Mouse (Mus musculus) CH12.LX (cell line): ENCODE measurements around the gene Btf3l4.

Experiments
- CTCF ChIP-seq, 2 experiments: IDR thresholded peaks in 1 of 2; conservative IDR thresholded peaks in 1 of 2; 2 replicates each; pipeline ENCODE4 v1.5.1; 2011 to 2012; ENCODE audit warnings: low read depth in 2 of 2, low read length in 2 of 2, improper control_type of control experiment in 1 of 2, inconsistent platforms in 1 of 2, mild to moderate bottlenecking in 1 of 2, moderate library complexity in 1 of 2
- HCFC1 ChIP-seq: IDR thresholded peaks from 2 replicates; pipeline ENCODE4 v1.6.1; 2012; ENCODE audit warnings: low read depth, mild to moderate bottlenecking, inconsistent platforms, low read length, improper control_type of control experiment
- IRF4 ChIP-seq: IDR thresholded peaks from 2 replicates; pipeline ENCODE4 v1.6.1; 2014; ENCODE audit warnings: low read depth, mild to moderate bottlenecking, inconsistent platforms, low read length, improper control_type of control experiment
- KAT2A ChIP-seq: IDR thresholded peaks from 2 replicates; pipeline ENCODE4 v1.6.1; 2012; ENCODE audit warnings: low read length, improper control_type of control experiment, inconsistent platforms; ENCODE audit not compliant: insufficient replicate concordance
- NELFE ChIP-seq: IDR thresholded peaks from 2 replicates; pipeline ENCODE4 v1.6.1; 2011; ENCODE audit warnings: low read depth, low read length, improper control_type of control experiment
- NRF1 ChIP-seq: IDR thresholded peaks from 2 replicates; pipeline ENCODE4 v1.6.1; 2014; ENCODE audit warnings: low read depth, mild to moderate bottlenecking, inconsistent platforms, low read length, improper control_type of control experiment, moderate library complexity
- POLR2A ChIP-seq: IDR thresholded peaks from 2 replicates; pipeline ENCODE4 v1.6.1; 2011; ENCODE audit warnings: low read depth, mild to moderate bottlenecking, improper control_type of control experiment, low read length
- RAD21 ChIP-seq: IDR thresholded peaks from 2 replicates; pipeline ENCODE4 v1.6.1; 2011; ENCODE audit warnings: low read depth, mild to moderate bottlenecking, low read length, improper control_type of control experiment, moderate library complexity
- SMC3 ChIP-seq: IDR thresholded peaks from 2 replicates; pipeline ENCODE4 v1.6.1; 2011; ENCODE audit warnings: low read depth, low read length, improper control_type of control experiment
- TCF12 ChIP-seq: IDR thresholded peaks from 2 replicates; pipeline ENCODE4 v1.6.1; 2014; ENCODE audit warnings: low read depth, mild to moderate bottlenecking, inconsistent platforms, low read length, improper control_type of control experiment
- USF1 ChIP-seq: IDR thresholded peaks from 2 replicates; pipeline ENCODE4 v1.6.1; 2014; ENCODE audit warnings: low read depth, mild to moderate bottlenecking, inconsistent platforms, low read length, improper control_type of control experiment
- ZMIZ1 ChIP-seq: IDR thresholded peaks from 2 replicates; pipeline ENCODE4 v1.6.1; 2012; ENCODE audit warnings: low read depth, mild to moderate bottlenecking, inconsistent platforms, low read length, improper control_type of control experiment
- ZNF384 ChIP-seq: IDR thresholded peaks from 2 replicates; pipeline ENCODE4 v1.6.1; 2012; ENCODE audit warnings: low read depth, low read length, improper control_type of control experiment, inconsistent platforms

- no peak for TF ChIP-seq TCF12
- peak; percentile 67 for TF ChIP-seq IRF4
- TF ChIP-seq HCFC1, result no peak
- TF ChIP-seq CTCF (conservative IDR thresholded peaks at IDR 0.05 in 1 of 2, IDR thresholded peaks at IDR 0.05 in 1 of 2; ENCODE audit: low read depth in 2 of 2, low read length in 2 of 2), result no peak
- TF ChIP-seq USF1, result no peak
- no peak for TF ChIP-seq NRF1
- no peak for TF ChIP-seq KAT2A
- no peak for TF ChIP-seq POLR2A
- TF ChIP-seq NELFE, result no peak
- TF ChIP-seq SMC3, result no peak
- no peak for TF ChIP-seq ZNF384
- no peak for TF ChIP-seq ZMIZ1
- no peak for TF ChIP-seq RAD21
Measured at GRCm38 (mm10) chr4:108877901-108878300, 44.5 kb upstream of the Btf3l4 start.
